9 mouse cellular contexts compared by ENCODE assay signal in genomic region chrX:71663871-71664687, GRCm38 (mm10). TPM values are rescaled to one million over a fixed set of nuclear protein-coding genes. Genes with fewer than 3 reads are reported as not detected.
A peak's percentile ranks its signal among the peaks of the same experiment; 100 is the strongest.
DNase-seq lines count a peak whose midpoint lies in the region; ATAC-seq lines count a peak whose summit lies in the region.
"Had no signal": no experiment of that assay in that cellular context is flagged by ENCODE, and none has a peak within 500 bp of the region (broad histone marks: within the 10 kb centered on the region; RNA-seq: fewer than 3 reads in every experiment).

No protein-coding gene starts in this region.

- ATAC-seq in liver, embryonic 16.5 days (ENCODE audit: low read depth), result no peak

- peak overlapping the region; percentile 22; the same call in 1 of the 2 replicates for H3K4me3 ChIP-seq in liver, embryonic 16.5 days (ENCODE audit: low read depth, low read length)
- H3K4me3 ChIP-seq: layer of hippocampus, adult 2 months had no signal

- no peaks in the 10 kb centered on the region for H3K9me3 ChIP-seq in liver, embryonic 16.5 days (replicated peaks; ENCODE audit: control insufficient read depth, low read length)

- H3K4me2 ChIP-seq in liver, embryonic 16.5 days (ENCODE audit: low read depth, low read length), result peak overlapping the region; percentile 20; the same call in 1 of the 2 replicates

- peak; percentile 2 for DNase-seq in adrenal gland, postnatal 25 days
- DNase-seq in adrenal gland, postnatal 14 days, result no peak
- peak; percentile 11 for DNase-seq in ovary, postnatal 36 days (ENCODE audit: low spot score)
- no peak for DNase-seq in ovary, postnatal 10 days (ENCODE audit: low spot score)
- no peak for DNase-seq in left cerebral cortex, adult 11 months (ENCODE audit: low spot score)
- DNase-seq in adrenal gland, postnatal 4 days (ENCODE audit: low spot score in 2 of 2), result no peak
- no peak for DNase-seq in urinary bladder, adult 2 months (ENCODE audit: low spot score)

- H3K27me3 ChIP-seq in liver, embryonic 16.5 days (ENCODE audit: control insufficient read depth, insufficient read depth, low read depth, low read length), result peaks cover 61% of the 10 kb centered on the region

- no peaks in the 10 kb centered on the region for H3K4me1 ChIP-seq in liver, embryonic 16.5 days (ENCODE audit: control insufficient read depth, low read depth, low read length)

- WGBS in liver, embryonic 16.5 days (ENCODE audit: insufficient replicate concordance), result 16% methylated on average over 76 of the region's 76 CpGs

- no peaks in the 10 kb centered on the region for H3K36me3 ChIP-seq in liver, embryonic 16.5 days (ENCODE audit: control insufficient read depth, insufficient read depth)

- H3K9ac ChIP-seq in liver, embryonic 16.5 days (ENCODE audit: low read depth, low read length), result no peak overlapping the region

- no peak overlapping the region for H3K27ac ChIP-seq in liver, embryonic 16.5 days (ENCODE audit: low read length)
- H3K27ac ChIP-seq: layer of hippocampus, adult 2 months had no signal

RNA-seq across cellular contexts. Expression of gene Gpr50, which starts 0.6 kb away (rescaled TPM):
- not detected in 2 replicates for total RNA-seq in adrenal gland, postnatal 25 days (2021)
- total RNA-seq in adrenal gland, postnatal 14 days (2021), result not detected in 2 replicates
- polyA plus RNA-seq in liver, embryonic 16.5 days (2015; fragmentation: Nextera tagmentation; extraction: Ambion mirVana), result 0.04 TPM in 1 of 2 replicates, not detected in the other
- under 1 TPM; 0.17 to 0.20 TPM for total RNA-seq in adrenal gland, postnatal 4 days (2021)
- 0.04 and 0.18 TPM in 2 replicates for polyA plus RNA-seq in urinary bladder, adult 2 months (2012; rRNA removed)

Comparison
In these comparisons a context has a peak if more than half of its experiments do, and no peak if none do; other contexts are left out.
1. DNase-seq: peak in adrenal gland, postnatal 25 days (single experiment) and ovary, postnatal 36 days (single experiment); none in adrenal gland, postnatal 14 days (single experiment), ovary, postnatal 10 days (single experiment), left cerebral cortex, adult 11 months (single experiment), adrenal gland, postnatal 4 days (0 of 2) and urinary bladder, adult 2 months (single experiment).